Mouse (Mus musculus) G1E (cell line): ENCODE results near the gene Tgtp1.
"Not testable (repeated sequence)": the region's sequence is repeated elsewhere in the genome, so short reads cannot be mapped to it uniquely, and the experiment has no call there.

Source experiments
- CTCF ChIP-seq: IDR thresholded peaks from 2 replicates; pipeline ENCODE4 v1.5.1; 2012; ENCODE audit warnings: low read depth, low read length, inconsistent platforms, mixed read lengths
- GATA1 ChIP-seq: IDR thresholded peaks from 2 replicates; pipeline ENCODE4 v1.6.1; 2012; ENCODE audit warnings: borderline replicate concordance, low read length, inconsistent platforms, mixed read lengths
- POLR2AphosphoS5 ChIP-seq: IDR thresholded peaks from 2 replicates; pipeline ENCODE4 v1.6.1; 2012; ENCODE audit warnings: low read depth, low read length, inconsistent platforms; ENCODE audit not compliant: insufficient replicate concordance

DNA sequence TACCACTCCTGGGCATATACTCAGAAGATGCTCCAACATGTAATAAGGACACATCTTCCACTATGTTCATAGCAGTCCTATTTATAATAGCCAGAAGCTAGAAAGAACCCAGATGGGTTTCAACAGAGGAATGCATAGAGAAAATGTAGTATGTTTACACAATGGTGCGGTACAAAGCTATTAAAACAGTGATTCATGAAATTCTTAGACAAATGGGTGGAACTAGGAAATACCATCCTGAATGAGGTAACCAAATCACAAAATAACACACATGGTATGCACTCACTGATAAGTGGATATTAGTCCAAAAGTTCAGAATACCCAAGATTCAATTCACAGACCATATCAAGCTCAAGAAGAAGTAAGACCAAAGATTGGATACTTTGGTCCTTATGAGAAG, 19.3 kb downstream of the Tgtp1 start:
- not testable (repeated sequence) for TF ChIP-seq CTCF, GATA1, POLR2AphosphoS5
